Mouse (Mus musculus): ENCODE results near the gene Scg5. TPM values are rescaled to one million over a fixed set of nuclear protein-coding genes. Genes with fewer than 3 reads are reported as not detected.

Gene Scg5
- polyA plus RNA-seq, 1 experiment from 2014 or later, result 11.1 TPM

GRCm38 (mm10) chr2:113845081-113845480 lies 16.2 kb upstream of the Scg5 start:
- Histone ChIP-seq H3K9ac (replicated peaks; ENCODE audit: low read length) (no peak overlapping the region), H3K4me1 (ENCODE audit: control insufficient read depth, insufficient read depth, low read length) (no peaks in the 10 kb centered on the region), H3K36me3 (replicated peaks; ENCODE audit: control insufficient read depth, insufficient read depth, low read depth, low read length) (no peaks in the 10 kb centered on the region), H3K27ac (replicated peaks; ENCODE audit: low read depth, low read length) (no peak overlapping the region), H3K9me3 (replicated peaks; ENCODE audit: control insufficient read depth, low read length) (no peaks in the 10 kb centered on the region), H3K4me2 (ENCODE audit: low read depth, low read length) (no peak overlapping the region), H3K27me3 (ENCODE audit: control insufficient read depth, insufficient read depth, low read length) (no peaks in the 10 kb centered on the region), H3K4me3 (ENCODE audit: low read depth, low read length) (no peak overlapping the region)
- DNase-seq (ENCODE audit: low spot score) (no peak), ATAC-seq (replicated peaks; ENCODE audit: insufficient number of reproducible peaks, low FRiP score, low TSS enrichment, low read depth) (no peak)
- WGBS, result 84% methylated on average over 4 of the region's 4 CpGs

- no peak for DNase-seq (ENCODE audit: low spot score)
- H3K36me3 ChIP-seq (replicated peaks; ENCODE audit: control insufficient read depth, insufficient read depth, low read depth, low read length), result peaks cover 2% of the 10 kb centered on the region; the same call in 1 of the 2 replicates
- WGBS, result 93% methylated on average over 4 of the region's 4 CpGs
Observed at GRCm38 (mm10) chr2:113841656-113842437, 12.9 kb upstream of the Scg5 start.

GRCm38 (mm10) chr2:113839488-113839887 lies 10.6 kb upstream of the Scg5 start:
- ATAC-seq (replicated peaks; ENCODE audit: insufficient number of reproducible peaks, low FRiP score, low TSS enrichment, low read depth) (no peak), DNase-seq (ENCODE audit: low spot score) (no peak)
- Histone ChIP-seq H3K4me1 (ENCODE audit: control insufficient read depth, insufficient read depth, low read length) (no peaks in the 10 kb centered on the region), H3K9ac (replicated peaks; ENCODE audit: low read length) (no peak overlapping the region), H3K4me3 (ENCODE audit: low read depth, low read length) (no peak overlapping the region), H3K4me2 (ENCODE audit: low read depth, low read length) (no peak overlapping the region), H3K27ac (replicated peaks; ENCODE audit: low read depth, low read length) (no peak overlapping the region), H3K27me3 (ENCODE audit: control insufficient read depth, insufficient read depth, low read length) (no peaks in the 10 kb centered on the region), H3K36me3 (replicated peaks; ENCODE audit: control insufficient read depth, insufficient read depth, low read depth, low read length) (peaks cover 2% of the 10 kb centered on the region; the same call in 1 of the 2 replicates), H3K9me3 (replicated peaks; ENCODE audit: control insufficient read depth, low read length) (no peaks in the 10 kb centered on the region)
- 77% methylated on average over 4 of the region's 4 CpGs for WGBS

More at GRCm38 (mm10) chr2:113841656-113842437, 12.9 kb upstream of the Scg5 start:
- no peak for ATAC-seq (replicated peaks; ENCODE audit: insufficient number of reproducible peaks, low FRiP score, low TSS enrichment, low read depth)
- H3K9ac ChIP-seq (replicated peaks; ENCODE audit: low read length), result no peak overlapping the region
- H3K27ac ChIP-seq (replicated peaks; ENCODE audit: low read depth, low read length), result no peak overlapping the region
- H3K9me3 ChIP-seq (replicated peaks; ENCODE audit: control insufficient read depth, low read length), result no peaks in the 10 kb centered on the region
- no peak overlapping the region for H3K4me3 ChIP-seq (ENCODE audit: low read depth, low read length)
- H3K4me1 ChIP-seq (ENCODE audit: control insufficient read depth, insufficient read depth, low read length), result no peaks in the 10 kb centered on the region
- H3K4me2 ChIP-seq (ENCODE audit: low read depth, low read length), result no peak overlapping the region
- H3K27me3 ChIP-seq (ENCODE audit: control insufficient read depth, insufficient read depth, low read length), result no peaks in the 10 kb centered on the region

GRCm38 (mm10) chr2:113835219-113835618 lies 6.3 kb upstream of the Scg5 start:
- no peaks in the 10 kb centered on the region for H3K27me3 ChIP-seq (ENCODE audit: control insufficient read depth, insufficient read depth, low read length)
- H3K9me3 ChIP-seq (replicated peaks; ENCODE audit: control insufficient read depth, low read length), result no peaks in the 10 kb centered on the region
- H3K9ac ChIP-seq (replicated peaks; ENCODE audit: low read length), result no peak overlapping the region
- no peak for DNase-seq (ENCODE audit: low spot score)
- 87% methylated on average over 3 of the region's 3 CpGs for WGBS
- peaks cover 2% of the 10 kb centered on the region; the same call in 1 of the 2 replicates for H3K36me3 ChIP-seq (replicated peaks; ENCODE audit: control insufficient read depth, insufficient read depth, low read depth, low read length)
- H3K27ac ChIP-seq (replicated peaks; ENCODE audit: low read depth, low read length), result no peak overlapping the region
- no peak for ATAC-seq (replicated peaks; ENCODE audit: insufficient number of reproducible peaks, low FRiP score, low TSS enrichment, low read depth)
- no peak overlapping the region for H3K4me2 ChIP-seq (ENCODE audit: low read depth, low read length)
- no peaks in the 10 kb centered on the region for H3K4me1 ChIP-seq (ENCODE audit: control insufficient read depth, insufficient read depth, low read length)
- H3K4me3 ChIP-seq (ENCODE audit: low read depth, low read length), result no peak overlapping the region

- Histone ChIP-seq H3K27me3 (ENCODE audit: control insufficient read depth, insufficient read depth, low read length) (no peaks in the 10 kb centered on the region), H3K4me3 (ENCODE audit: low read depth, low read length) (peak overlapping the region; percentile 32), H3K27ac (replicated peaks; ENCODE audit: low read depth, low read length) (no peak overlapping the region), H3K9ac (replicated peaks; ENCODE audit: low read length) (peak overlapping the region; percentile 46), H3K4me2 (ENCODE audit: low read depth, low read length) (peak overlapping the region; percentile 50), H3K4me1 (ENCODE audit: control insufficient read depth, insufficient read depth, low read length) (no peaks in the 10 kb centered on the region; the same call in 1 of the 2 replicates), H3K36me3 (replicated peaks; ENCODE audit: control insufficient read depth, insufficient read depth, low read depth, low read length) (no peaks in the 10 kb centered on the region), H3K9me3 (replicated peaks; ENCODE audit: control insufficient read depth, low read length) (no peaks in the 10 kb centered on the region)
- DNase-seq (ENCODE audit: low spot score), result no peak
- 19% methylated on average over 17 of the region's 17 CpGs for WGBS
- peak; percentile 83 for ATAC-seq (replicated peaks; ENCODE audit: insufficient number of reproducible peaks, low FRiP score, low TSS enrichment, low read depth)
Observed at GRCm38 (mm10) chr2:113828086-113828942, 607 bp downstream of the Scg5 start.

- Histone ChIP-seq H3K36me3 (replicated peaks; ENCODE audit: control insufficient read depth, insufficient read depth, low read depth, low read length) (no peaks in the 10 kb centered on the region), H3K9ac (replicated peaks; ENCODE audit: low read length) (no peak overlapping the region), H3K9me3 (replicated peaks; ENCODE audit: control insufficient read depth, low read length) (no peaks in the 10 kb centered on the region), H3K27me3 (ENCODE audit: control insufficient read depth, insufficient read depth, low read length) (no peaks in the 10 kb centered on the region), H3K27ac (replicated peaks; ENCODE audit: low read depth, low read length) (no peak overlapping the region), H3K4me2 (ENCODE audit: low read depth, low read length) (no peak overlapping the region), H3K4me1 (ENCODE audit: control insufficient read depth, insufficient read depth, low read length) (no peaks in the 10 kb centered on the region; the same call in 1 of the 2 replicates), H3K4me3 (ENCODE audit: low read depth, low read length) (no peak overlapping the region)
- 2% methylated on average over 2 of the region's 2 CpGs for WGBS
- ATAC-seq (replicated peaks; ENCODE audit: insufficient number of reproducible peaks, low FRiP score, low TSS enrichment, low read depth) (no peak), DNase-seq (ENCODE audit: low spot score) (peak; percentile 77)
Observed at GRCm38 (mm10) chr2:113823909-113824308, 5.0 kb downstream of the Scg5 start.

GRCm38 (mm10) chr2:113822367-113822766 lies 6.6 kb downstream of the Scg5 start:
- Histone ChIP-seq H3K4me1 (ENCODE audit: control insufficient read depth, insufficient read depth, low read length) (no peaks in the 10 kb centered on the region), H3K36me3 (replicated peaks; ENCODE audit: control insufficient read depth, insufficient read depth, low read depth, low read length) (no peaks in the 10 kb centered on the region), H3K27ac (replicated peaks; ENCODE audit: low read depth, low read length) (no peak overlapping the region), H3K4me3 (ENCODE audit: low read depth, low read length) (no peak overlapping the region), H3K9me3 (replicated peaks; ENCODE audit: control insufficient read depth, low read length) (no peaks in the 10 kb centered on the region), H3K27me3 (ENCODE audit: control insufficient read depth, insufficient read depth, low read length) (no peaks in the 10 kb centered on the region), H3K4me2 (ENCODE audit: low read depth, low read length) (no peak overlapping the region), H3K9ac (replicated peaks; ENCODE audit: low read length) (no peak overlapping the region)
- ATAC-seq (replicated peaks; ENCODE audit: insufficient number of reproducible peaks, low FRiP score, low TSS enrichment, low read depth), result no peak
- 88% methylated on average over 8 of the region's 8 CpGs for WGBS
- no peak for DNase-seq (ENCODE audit: low spot score)

All from embryonic facial prominence, embryonic 11.5 days (tissue).